Mouse (Mus musculus) bone marrow, adult 2 months (tissue): ENCODE results near the gene Otulin.

ENCODE experiments used
- CTCF ChIP-seq: fragments of 200-500 bp; IDR thresholded peaks from 2 replicates; pipeline ENCODE4 v1.5.1; 2011; ENCODE audit warnings: low read length, control low read depth; ENCODE audit not compliant: control insufficient read depth, insufficient read depth
- POLR2A ChIP-seq: fragments of 200-500 bp; IDR thresholded peaks from 2 replicates; pipeline ENCODE4 v1.6.1; 2011; ENCODE audit warnings: low read depth, mild to moderate bottlenecking, control low read depth, low read length, borderline replicate concordance; ENCODE audit not compliant: control insufficient read depth

DNA sequence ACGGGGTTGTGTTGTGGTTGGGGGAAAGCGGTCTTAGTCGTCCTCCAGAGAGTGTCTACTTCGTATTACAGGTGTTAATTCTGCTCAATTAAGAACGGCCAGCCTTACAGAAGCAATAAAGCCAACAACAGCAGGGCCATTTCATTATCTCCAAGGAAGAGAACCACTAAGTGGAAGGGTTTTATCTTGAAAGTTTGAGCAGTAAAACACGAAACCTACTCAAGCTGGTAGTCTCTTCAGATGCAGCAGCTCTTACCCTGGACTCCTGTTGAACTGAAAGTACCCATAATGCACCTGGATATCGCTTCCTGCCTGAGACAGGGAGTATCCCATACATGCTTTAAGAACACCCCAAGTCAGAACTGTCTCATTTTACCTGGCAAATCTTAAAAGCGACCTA, 40.2 kb upstream of the Otulin start:
- TF ChIP-seq CTCF (no peak), POLR2A (no peak)
